Mouse (Mus musculus) adrenal gland, postnatal 14 days (tissue): ENCODE measurements at regions not wholly inside any gene's neighbourhood (a gene's known extent, or its start where the extent isn't known, plus 50 kb on each side); places are given as distances from the start of the nearest gene placed in this dataset.

Experiments used
- DNase-seq: peaks from one replicate; pipeline ENCODE4 v3.0.0; 2021; ENCODE audit warnings: mixed read lengths

GRCm38 (mm10) chr6:51641965-51642364 lies 118.3 kb downstream of the Snx10 start:
- peak; percentile 68 for DNase-seq

GRCm38 (mm10) chr6:51648813-51649212 lies 125.1 kb downstream of the Snx10 start:
- DNase-seq, result no peak

DNA sequence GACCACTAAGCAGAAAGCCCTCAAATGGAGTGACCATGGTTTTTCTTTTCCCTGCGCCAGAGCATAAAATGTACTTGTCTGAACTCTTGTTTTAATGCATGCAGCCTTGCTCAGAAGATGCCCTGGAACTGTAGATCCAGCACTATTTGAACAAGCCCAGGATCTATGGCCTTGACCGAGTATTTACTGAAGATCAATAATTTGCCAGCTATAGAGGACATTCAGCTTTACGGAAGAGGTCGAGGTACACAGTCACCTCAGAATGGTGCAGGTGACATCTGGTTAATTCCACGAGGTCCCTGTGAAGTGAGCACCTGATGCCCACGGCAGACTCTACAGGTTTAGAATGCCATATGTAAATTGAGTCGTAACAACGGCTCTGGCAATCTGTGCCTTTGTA lies 130.1 kb downstream of the Snx10 start:
- no peak for DNase-seq

DNA sequence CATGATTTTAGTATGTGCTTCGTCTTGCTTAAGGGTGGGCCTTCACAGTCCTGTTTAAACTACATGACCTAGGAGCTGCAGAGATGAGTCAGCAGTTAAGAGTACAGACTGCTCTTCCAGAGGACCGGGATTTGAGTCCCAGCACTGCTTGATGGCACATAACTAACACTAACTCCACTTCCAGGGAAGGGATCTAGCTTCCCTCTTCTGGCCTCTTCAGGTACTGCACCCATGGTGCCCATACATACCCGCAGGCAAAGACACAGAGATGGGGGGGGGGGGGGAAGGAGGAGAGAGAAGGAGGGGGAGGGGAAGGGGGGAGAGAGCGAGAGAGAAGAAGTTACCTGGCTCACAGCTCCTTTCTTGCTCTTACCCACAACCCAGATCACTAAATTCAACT lies 131.3 kb downstream of the Snx10 start:
- DNase-seq, result no peak

- no peak for DNase-seq
These were observed 132.4 kb downstream of the Snx10 start for GRCm38 (mm10) chr6:51656078-51656477.

GRCm38 (mm10) chr6:51656883-51657640 lies 133.4 kb downstream of the Snx10 start:
- no peak for DNase-seq

- DNase-seq, result no peak
These were observed 134.7 kb downstream of the Snx10 start for GRCm38 (mm10) chr6:51658360-51658759.

- no peak for DNase-seq
These were observed 139.5 kb downstream of the Snx10 start for GRCm38 (mm10) chr6:51663178-51663577.

- no peak for DNase-seq
These were observed 140.3 kb downstream of the Snx10 start for GRCm38 (mm10) chr6:51664049-51664448.

DNA sequence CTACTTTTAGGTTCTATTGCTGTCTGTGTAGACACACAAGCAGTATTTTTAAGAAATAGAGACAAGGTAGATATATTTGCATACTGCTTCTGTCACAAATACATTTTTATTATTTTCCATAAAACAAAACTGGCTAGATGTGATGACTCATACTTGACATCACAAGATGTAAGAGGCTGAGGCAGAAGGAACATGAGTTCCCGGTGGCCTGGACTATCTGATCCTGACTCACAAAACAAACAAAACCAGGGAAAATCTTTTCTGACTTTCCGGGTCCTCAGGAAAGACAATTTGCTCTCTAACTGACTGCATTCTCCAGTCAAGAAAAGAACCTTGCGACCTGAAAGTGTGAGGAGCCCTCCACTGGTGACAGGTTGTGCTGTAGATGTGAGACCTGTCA lies 143.3 kb downstream of the Snx10 start:
- no peak for DNase-seq

DNA sequence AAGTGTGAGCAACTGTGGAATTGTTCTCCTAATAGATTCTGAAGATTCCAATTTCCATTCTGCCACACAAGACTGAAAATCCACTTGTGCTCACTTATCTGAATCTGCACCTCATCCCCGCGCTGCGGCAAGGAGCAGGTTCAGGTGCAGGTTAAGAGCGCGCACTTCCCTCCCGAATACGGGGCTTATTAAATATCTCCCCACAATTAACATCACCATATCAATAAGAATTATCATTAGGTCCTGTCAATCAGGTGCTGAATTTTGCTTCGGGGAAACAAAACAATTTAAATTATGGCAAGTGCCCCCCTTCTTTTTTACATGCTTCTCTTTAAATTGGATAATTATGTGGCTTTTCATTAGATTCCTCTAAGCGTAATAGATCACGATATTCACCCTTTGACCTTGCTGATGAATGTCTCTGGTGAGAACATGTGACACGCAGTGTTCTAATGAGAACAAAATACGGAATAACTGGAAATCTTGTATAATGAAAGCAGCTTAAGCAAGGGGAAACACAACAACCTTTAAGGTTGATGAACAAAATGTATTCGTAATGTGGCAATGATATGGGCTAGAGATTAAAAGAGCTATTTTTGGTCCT lies 151.7 kb downstream of the Snx10 start:
- no peak for DNase-seq

DNA sequence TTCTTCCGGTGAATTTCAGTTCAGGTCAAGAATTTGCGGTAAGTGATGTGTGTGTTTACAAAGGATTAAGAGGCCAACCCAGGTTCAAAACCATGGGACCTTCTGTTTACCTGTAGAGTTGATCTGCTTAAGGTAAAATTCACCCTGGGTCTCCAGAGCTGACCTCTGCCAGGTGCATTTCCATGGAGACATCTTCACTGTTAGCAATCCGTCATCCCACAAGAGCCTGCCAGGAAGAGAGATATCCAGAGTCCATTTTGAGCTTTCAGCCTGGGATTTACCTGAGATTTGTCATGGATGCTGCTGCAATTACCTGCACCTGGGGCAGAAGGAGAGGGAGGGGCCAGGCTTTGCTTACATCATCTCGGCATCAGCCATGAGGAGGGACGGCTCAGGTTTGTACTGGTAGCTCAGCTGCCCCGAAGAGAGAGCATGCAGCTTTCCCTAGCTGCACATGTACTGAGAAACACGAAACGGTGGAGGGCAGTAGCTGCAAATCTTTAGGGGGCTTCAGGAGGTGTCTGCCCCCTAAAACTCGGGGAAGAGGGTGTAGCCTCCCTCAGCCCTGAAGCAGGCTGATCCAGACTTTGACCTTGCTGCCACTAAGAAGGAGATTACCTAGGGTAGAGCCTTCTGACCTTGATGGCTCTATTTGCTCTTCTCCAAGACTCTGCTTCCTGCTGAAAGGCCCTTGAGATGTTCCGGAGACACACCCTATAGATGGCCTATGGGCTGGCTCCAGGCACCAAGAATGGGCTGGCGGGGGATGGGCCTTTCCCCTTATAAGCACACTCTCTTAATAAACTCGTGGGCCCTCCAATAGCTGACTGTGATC lies 153.7 kb downstream of the Snx10 start:
- no peak for DNase-seq

DNA sequence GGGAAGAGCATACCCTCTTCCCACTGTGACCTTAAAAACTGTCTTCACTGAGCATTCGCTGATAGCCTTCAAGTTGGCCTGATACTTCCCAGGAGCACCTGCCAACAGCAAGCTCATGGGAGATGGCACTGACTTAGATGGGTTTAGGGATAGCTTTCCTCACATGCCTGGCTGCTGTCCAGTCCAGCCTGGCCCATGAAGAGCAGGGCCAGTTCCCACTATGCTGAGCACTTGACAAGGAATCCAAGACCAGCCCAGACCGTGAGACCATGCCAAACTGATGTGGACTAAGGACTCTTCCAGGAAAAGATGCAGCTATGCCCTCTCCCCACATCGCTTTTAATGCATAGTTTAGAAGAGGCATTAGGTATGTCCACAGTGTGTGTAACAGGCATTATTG lies 155.0 kb downstream of the Snx10 start:
- DNase-seq, result no peak

DNA sequence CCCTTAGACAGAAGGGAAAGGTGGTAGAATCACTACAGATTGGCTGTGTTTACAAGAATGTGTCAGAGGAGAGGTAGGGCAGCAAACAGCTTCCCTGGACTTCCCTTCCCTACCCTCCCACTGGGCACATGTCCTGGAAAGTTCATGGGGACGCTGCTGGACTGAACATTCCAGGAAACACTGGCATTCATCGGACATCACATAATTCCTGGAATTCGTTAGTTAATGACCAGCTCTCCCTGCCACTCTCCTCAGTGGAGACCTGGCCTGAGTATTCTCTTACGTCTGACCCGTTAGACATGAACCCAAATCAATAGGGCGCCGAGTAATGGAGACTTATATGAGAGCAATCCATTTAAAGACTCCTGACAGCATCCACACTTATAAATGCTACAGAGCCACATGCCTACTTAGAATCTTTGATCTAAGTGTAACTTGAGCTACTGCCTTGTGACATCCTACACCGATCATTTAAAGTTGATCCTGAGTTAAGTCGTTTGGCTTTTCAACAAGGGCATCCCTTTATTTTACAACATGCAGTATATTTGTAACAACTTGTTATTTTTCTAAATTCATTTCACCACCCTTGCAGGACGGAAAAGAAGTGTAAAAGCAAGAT lies 156.6 kb downstream of the Snx10 start:
- DNase-seq, result peak; percentile 25

DNA sequence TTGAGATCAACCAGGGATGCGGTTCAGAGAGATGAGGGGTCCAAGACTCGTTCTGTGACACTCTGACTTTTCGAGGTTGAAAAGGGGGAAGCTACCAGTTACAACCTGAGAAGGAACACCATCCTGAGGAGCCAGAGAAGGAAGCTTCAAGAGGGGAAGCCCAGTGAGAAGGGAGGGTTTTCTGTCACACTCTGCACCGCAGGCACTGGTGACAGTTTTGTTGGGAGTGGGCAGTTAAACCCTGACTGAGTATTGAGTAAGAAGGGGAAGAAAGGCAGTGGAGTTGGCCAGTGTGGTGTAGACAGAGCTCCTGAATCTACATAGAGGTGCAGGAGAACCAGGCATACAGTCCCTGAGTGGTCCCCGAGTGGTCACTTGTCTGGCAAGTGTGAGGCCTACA lies 159.4 kb downstream of the Snx10 start:
- DNase-seq, result no peak

DNA sequence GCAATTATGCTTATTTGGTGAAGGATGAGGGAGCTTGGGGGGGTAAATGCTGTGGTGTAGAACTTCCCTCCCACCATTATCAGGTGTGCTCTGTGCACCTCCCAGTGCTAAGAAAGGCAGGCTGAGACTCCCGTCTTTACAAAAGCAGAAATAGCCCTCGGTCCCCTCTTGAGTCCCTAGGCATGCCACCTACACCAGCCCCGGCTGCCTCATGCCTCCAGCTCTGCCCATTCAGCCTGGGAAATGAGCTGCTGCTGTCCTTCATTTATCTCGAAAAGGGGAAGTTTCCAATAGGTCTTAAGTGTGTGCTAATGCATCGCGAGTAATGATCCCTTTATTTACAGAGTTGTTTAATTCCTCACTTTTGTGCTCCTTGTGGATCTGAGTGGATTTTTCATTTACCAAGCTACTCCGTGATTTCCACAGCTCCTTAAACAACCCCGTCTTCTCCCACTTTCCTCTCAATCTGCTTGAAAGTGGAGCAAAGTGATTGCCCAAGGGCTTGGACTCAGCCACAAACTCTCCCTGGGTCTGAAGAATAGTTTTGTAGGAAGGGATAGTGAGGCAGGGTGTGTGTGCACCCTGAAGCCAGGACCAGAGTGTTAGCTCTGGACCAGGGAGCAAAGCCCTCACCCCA lies 162.1 kb downstream of the Snx10 start:
- no peak for DNase-seq

DNA sequence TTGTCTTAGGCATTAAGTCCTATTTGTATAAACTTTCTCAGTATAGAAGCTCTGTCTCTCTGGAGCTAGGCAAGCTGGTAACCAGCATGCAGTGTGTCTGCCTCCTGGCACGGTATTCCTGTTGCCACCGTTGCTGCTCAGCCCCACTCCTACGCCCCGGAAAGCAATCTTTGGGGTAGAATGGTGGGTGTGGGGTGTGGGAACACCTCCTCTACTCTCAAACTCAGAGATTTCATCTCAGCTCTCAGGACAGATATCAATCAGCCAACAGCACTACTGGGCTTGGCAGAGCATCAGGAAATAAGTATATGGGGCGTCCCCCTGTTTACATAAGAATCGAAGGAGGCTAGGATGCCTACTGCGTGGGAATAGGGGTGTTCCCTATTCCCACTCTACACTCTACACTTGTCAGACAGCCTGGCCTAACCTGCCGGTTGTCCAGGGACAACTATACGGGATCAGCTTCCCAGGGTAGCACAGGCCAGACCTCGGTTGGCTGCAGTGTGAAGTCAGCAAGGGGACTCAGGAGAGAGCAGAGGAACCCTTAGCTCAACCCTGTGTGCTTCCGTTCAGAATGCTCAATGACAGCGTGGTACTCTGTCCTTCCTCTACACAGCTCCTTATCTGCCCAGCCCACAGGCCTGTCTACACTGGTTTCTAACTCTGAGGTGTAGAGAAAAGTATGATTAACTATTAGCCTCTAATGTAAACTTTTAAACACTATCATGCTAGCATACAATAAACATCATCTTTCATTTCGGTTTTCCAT lies 167.3 kb downstream of the Snx10 start:
- DNase-seq, result no peak

DNA sequence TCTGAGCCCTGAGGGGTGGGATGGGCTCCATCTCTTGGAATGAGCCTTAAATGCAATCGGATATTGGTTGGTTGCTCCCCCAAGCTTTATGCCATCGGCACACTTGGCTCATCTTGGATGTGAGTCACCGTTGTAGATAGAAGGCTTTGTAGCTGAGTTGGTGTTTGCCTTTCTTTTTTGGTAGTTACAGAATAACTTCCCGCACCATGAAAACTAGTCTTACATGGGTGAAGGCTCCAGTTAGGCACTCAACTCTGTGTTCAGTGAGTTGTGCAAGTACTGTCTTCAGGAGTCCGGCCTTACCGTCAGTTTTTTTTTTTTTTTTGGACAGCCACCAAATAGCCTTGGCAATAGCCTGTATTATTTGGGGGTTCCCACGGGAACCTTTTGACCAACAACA lies 170.3 kb downstream of the Snx10 start:
- no peak for DNase-seq

DNA sequence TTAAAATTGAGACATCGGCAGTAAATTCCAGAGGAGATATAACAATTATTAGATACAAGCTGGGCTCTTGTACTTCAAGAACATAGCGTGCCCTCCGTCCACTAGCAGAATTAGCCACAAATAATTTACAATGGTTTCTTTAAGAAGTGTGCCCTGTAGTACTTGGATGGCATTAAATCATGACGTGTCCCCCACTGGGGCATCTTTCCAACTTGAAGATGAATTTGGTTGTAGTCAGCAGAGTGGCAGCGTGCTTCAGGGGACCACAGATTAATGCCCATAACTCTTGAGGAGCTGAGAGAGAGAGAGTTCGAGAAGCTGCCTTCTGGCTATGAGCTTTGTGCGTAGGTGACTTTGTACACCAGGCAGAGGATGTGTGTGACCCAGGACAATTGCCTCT lies 172.7 kb downstream of the Snx10 start:
- DNase-seq, result no peak

DNA sequence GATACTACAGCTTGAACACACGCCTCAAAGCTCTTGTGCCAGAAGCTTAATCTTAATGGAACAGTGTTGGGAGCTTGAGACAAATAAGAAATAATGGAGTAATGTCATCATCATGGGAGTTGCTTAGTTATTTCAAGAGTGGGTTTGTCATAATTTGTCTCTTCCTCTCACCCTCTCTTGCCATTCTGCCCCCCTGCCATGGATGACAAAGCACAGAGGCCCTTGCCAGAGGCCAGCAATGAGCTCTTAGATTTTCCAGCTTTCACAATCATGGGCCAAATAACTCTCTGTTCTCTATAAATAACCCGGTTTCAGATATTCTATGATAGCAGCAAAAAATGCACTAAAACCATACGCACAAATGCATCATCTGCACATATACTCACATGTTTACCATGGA lies 174.1 kb downstream of the Snx10 start:
- DNase-seq, result peak; percentile 61

DNA sequence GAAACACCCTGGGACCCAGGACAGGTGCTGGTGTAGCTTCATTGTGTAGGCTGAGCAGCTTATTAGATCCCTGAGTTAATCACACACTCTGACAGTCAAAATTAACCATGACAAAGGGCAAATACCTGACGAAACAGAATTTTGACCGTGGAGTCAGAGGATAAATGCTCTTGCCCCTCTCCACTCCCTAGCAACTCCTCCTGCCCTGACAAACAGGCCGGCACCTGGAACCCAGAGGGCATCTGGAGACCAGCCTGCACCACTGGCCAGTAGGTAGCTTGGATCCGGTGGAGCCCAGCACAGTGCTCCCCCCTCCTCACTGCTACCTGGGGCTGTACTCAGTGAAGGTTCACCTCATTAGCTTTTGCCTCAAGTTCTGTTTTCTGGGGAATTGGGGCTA lies 174.5 kb downstream of the Snx10 start:
- DNase-seq, result no peak
